Mouse (Mus musculus) ES-E14 (cell line): ENCODE measurements around the gene Clstn3. TPM values are rescaled to one million over a fixed set of nuclear protein-coding genes. Genes with fewer than 3 reads are reported as not detected.

Experiments
- DNase-seq: peaks from one replicate; pipeline ENCODE4 v3.0.0-alpha.2; 2013; ENCODE audit warnings: low read depth, low spot score
- H3K27ac ChIP-seq: 2 replicates; pipeline ENCODE4 v1.5.1; 2012; ENCODE audit warnings: low read depth, mild to moderate bottlenecking, low read length, moderate library complexity, mixed read lengths; ENCODE audit not compliant: poor library complexity, insufficient read depth, severe bottlenecking
- H3K36me3 ChIP-seq: 2 replicates; pipeline ENCODE4 v1.6.1; 2012; ENCODE audit warnings: mild to moderate bottlenecking, low read length, moderate library complexity, mixed read lengths; ENCODE audit not compliant: control insufficient read depth, poor library complexity, insufficient read depth, severe bottlenecking
- H3K4me1 ChIP-seq, 2 experiments: fragments of 150-350 bp in 1 of 2; sonication (generic) in 1 of 2; 2 replicates each; pipeline ENCODE4 v1.6.1; 2012; ENCODE audit warnings: low read length in 2 of 2, mild to moderate bottlenecking in 1 of 2, mixed read lengths in 1 of 2; ENCODE audit not compliant: control insufficient read depth in 2 of 2, insufficient read depth in 2 of 2, poor library complexity in 1 of 2
- H3K4me3 ChIP-seq, 2 experiments: fragments of 150-350 bp in 1 of 2; sonication (generic) in 1 of 2; 2 replicates each; pipeline ENCODE4 v1.5.1; 2012; ENCODE audit warnings: low read length in 2 of 2, low read depth in 1 of 2, mild to moderate bottlenecking in 1 of 2, mixed read lengths in 1 of 2; ENCODE audit not compliant: insufficient read depth in 1 of 2, poor library complexity in 1 of 2, severe bottlenecking in 1 of 2
- H3K9ac ChIP-seq: 2 replicates; pipeline ENCODE4 v1.6.1; 2012; ENCODE audit warnings: low read depth, mild to moderate bottlenecking, low read length, mixed read lengths; ENCODE audit not compliant: poor library complexity, insufficient read depth, severe bottlenecking
- H3K9me3 ChIP-seq: fragments of 150-350 bp; sonication (generic); 2 replicates; pipeline ENCODE4 v1.6.1; 2012; ENCODE audit warnings: low read depth, mild to moderate bottlenecking, low read length; ENCODE audit not compliant: control insufficient read depth, insufficient read depth
- CHD2 ChIP-seq: IDR thresholded peaks from 2 replicates; pipeline ENCODE4 v1.6.1; 2014; ENCODE audit warnings: mild to moderate bottlenecking, low read depth, low read length, inconsistent platforms
- HCFC1 ChIP-seq: IDR thresholded peaks from 2 replicates; pipeline ENCODE4 v1.6.1; 2012; ENCODE audit warnings: low read length, inconsistent platforms, borderline replicate concordance; ENCODE audit not compliant: insufficient read depth
- MAFK ChIP-seq: IDR thresholded peaks from 2 replicates; pipeline ENCODE4 v1.6.1; 2014; ENCODE audit warnings: mild to moderate bottlenecking, low read depth, low read length, inconsistent platforms; ENCODE audit not compliant: insufficient read depth
- ZC3H11A ChIP-seq: IDR thresholded peaks from 2 replicates; pipeline ENCODE4 v1.6.1; 2012; ENCODE audit warnings: low read depth, mild to moderate bottlenecking, inconsistent platforms, low read length, borderline replicate concordance
- ZNF384 ChIP-seq: IDR thresholded peaks from 2 replicates; pipeline ENCODE4 v1.6.1; 2012; ENCODE audit warnings: low read depth, low read length, inconsistent platforms
- in situ Hi-C, 2 experiments: fragments of 600-800 bp; cut with MboI; formaldehyde crosslinking; loops; one replicate each; pipeline ENCODE4 v1.15.1; 2025; ENCODE audit warnings: low sequenced_read_pairs in 2 of 2, inconsistent platforms in 1 of 2; ENCODE audit not compliant: unreplicated experiment in 2 of 2
- total RNA-seq: library from RNA; depleted of rRNA; stranded (reverse); fragments of 300-350 nt; gene quantifications from 2 replicates; pipeline ENCODE4 v1.2.3, GENCODE M21; 2012

Clstn3 gene
- total RNA-seq, 1 experiment = 37.0 TPM

DNA sequence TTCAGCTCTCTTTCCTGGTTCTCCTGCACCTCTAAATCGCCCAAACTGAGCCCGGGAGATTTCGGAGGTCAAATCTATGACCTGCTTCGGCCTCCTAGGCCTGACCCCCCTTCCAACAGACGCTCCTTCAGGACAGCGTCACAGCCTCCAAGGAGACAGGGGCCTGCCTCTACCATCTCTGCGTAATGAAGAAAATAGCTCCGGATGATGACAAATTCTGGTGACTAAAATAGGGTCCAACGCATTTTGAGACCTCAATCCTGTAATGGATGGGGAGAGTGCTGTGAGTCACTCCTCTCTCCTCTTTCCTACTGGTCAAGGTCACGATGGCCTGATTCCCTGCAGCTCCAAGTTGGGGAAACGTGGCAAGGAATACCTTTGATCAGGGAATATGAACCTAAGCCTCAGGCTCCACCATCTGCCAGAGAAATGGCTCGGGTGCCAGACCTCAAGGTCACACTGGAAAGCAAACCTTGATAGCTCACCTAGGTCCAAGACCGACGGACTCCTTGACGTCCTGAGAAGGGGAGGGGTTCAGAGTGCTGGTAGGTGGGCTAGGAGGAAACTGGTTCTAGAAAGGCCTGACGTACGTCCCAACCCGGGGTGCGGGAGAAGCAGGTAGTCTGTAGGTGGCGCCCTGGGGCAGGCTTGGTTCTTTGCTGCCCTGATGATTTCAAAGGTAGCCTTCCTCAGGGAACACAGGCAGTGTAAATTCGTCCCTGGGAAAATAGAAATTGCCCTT is 49.1 kb downstream of the Clstn3 start:
- TF ChIP-seq HCFC1 (0 out of 2 replicates have a peak, but pooled peaks have one; percentile 27), MAFK (no peak)
- H3K27ac ChIP-seq = peak overlapping the region; percentile 35
- H3K4me1 ChIP-seq = no peaks in the 10 kb centered on the region; a peak in 1 of 4 replicates
- DNase-seq = peak; percentile 82
- H3K4me3 ChIP-seq = peak overlapping the region; percentile 60 to 76
- H3K9me3 ChIP-seq = no peaks in the 10 kb centered on the region
- in situ Hi-C loops = no loop called here
- H3K36me3 ChIP-seq = peaks cover 10% of the 10 kb centered on the region; the same call in 1 of the 2 replicates
- H3K9ac ChIP-seq = peak overlapping the region; percentile 69

DNA sequence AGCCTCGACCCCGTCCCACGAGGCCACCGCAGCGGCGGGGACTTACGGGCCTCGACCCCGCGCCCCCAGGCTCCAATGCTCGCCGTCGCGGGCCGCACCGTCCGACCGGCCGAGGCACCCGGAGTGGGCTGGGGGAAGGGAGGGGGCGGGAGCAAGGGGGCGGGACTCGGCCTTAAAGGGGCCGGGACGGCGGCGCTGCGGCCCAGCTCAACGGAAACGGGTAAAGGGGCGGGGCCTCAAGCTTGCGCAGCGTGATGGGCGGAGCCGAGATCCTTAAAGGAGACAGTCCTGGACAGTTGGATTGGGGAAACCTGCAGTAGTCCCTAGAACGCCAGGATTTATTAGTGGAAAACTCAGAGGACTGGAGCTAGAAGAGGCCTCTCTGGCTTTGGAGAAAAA is 49.7 kb downstream of the Clstn3 start, which contains the start of gene Pex5:
Gene Pex5, minus strand, starts transcription at position 141 of the 399 bp plus-strand sequence.
- in situ Hi-C loops = no loop called here
- H3K36me3 ChIP-seq = peaks cover 10% of the 10 kb centered on the region; the same call in 1 of the 2 replicates
- no peak for TF ChIP-seq HCFC1
- TF ChIP-seq ZNF384 = no peak
- no peak for TF ChIP-seq MAFK
- TF ChIP-seq CHD2 = no peak
- TF ChIP-seq ZC3H11A = no peak

DNA sequence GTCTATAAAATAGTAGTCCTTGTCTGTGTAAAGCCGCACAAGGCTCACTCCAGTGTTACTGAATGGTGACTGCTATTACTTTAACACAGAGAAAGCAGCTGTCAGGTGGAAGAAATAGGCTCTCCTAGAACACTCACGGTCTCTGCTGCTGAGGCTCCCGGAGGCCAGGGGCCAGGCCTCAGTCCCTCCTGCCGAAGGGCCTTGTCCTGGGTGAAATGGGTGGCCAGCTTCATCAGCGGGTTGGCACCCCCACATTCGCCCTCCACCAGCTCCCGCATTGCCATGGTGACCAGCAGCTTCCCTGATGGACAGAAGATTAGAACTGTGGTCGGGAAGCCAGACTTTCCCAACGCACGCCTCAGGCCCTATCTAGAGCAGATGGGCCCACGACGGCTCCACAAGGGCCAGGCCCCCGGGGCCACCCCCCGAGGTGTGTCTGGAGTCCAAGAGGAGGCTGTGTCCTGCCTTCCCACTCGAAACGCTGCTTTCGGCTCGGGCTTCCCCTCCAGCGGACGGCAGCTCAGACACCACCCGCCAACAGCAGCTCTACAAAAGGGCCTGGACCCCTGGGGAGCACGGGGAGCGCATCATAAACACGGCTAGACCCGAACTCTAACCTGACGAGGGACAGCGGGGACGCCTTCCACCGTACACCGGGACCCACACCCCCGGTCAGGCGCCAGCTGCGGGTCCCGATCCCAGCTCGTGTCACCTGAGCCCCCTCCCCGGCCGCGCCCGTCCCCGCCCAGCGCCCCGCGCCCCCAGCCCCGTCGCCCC is 50.3 kb downstream of the Clstn3 start:
- Histone ChIP-seq H3K9me3 (no peaks in the 10 kb centered on the region), H3K4me1 (no peaks in the 10 kb centered on the region; a peak in 1 of 4 replicates), H3K9ac (peak overlapping the region; percentile 89), H3K36me3 (peaks cover 10% of the 10 kb centered on the region; the same call in 1 of the 2 replicates), H3K27ac (peak overlapping the region; percentile 45; the same call in 1 of the 2 replicates), H3K4me3 (peak overlapping the region; percentile 76 to 98)
- TF ChIP-seq ZNF384 = no peak
- TF ChIP-seq ZC3H11A = no peak
- no peak for TF ChIP-seq MAFK
- no peak for TF ChIP-seq HCFC1
- TF ChIP-seq CHD2 = no peak
- DNase-seq = no peak
- in situ Hi-C loops = no loop called here

More for the DNA sequence above, 49.7 kb downstream of the Clstn3 start, which contains the start of gene Pex5:
- peak within 1 kb of the TSS; percentile 89 for H3K9ac ChIP-seq
- peak within 1 kb of the TSS; percentile 45 for H3K27ac ChIP-seq
- DNase-seq = peak; percentile 91
- no peaks in the 10 kb centered on the region for H3K9me3 ChIP-seq
- no peaks in the 10 kb centered on the region; a peak in 1 of 4 replicates for H3K4me1 ChIP-seq
- H3K4me3 ChIP-seq = peak within 1 kb of the TSS; percentile 76 to 98

DNA sequence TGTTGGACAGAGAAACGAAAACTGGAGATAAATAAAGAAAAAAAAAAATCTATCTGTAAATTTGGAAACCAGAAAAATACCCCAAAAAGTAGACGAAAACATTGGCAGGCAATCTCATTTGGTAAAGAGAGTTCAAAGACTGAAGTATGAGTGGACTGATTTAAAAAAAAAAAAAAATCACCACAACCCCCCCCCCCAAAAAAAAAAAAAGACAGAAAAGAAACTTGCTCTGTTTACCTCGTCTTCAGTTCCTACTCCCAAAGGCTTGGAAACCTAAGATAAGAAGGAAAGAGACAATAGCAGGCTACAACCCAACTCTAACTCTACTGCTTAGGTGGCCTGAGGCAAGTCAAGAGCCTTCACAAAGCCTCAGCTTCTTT is 50.8 kb downstream of the Clstn3 start:
- Histone ChIP-seq H3K36me3 (peaks cover 10% of the 10 kb centered on the region; the same call in 1 of the 2 replicates), H3K9ac (0 out of 2 replicates have a peak overlapping the region, but pooled peaks have one; percentile 3), H3K4me1 (no peaks in the 10 kb centered on the region; a peak in 1 of 4 replicates), H3K9me3 (no peaks in the 10 kb centered on the region), H3K27ac (no peak overlapping the region), H3K4me3 (peak overlapping the region; percentile 76 to 98)
- in situ Hi-C loops = no loop called here
- DNase-seq = no peak
- TF ChIP-seq HCFC1 = no peak
- TF ChIP-seq ZNF384 = peak; percentile 43; the same call in 1 of the 2 replicates
- TF ChIP-seq MAFK = no peak
